9 mouse cellular contexts compared by ENCODE assay signal in genomic region chr12:37183689-37184088, GRCm38 (mm10). TPM values are rescaled to one million over a fixed set of nuclear protein-coding genes. Genes with fewer than 3 reads are reported as not detected.
DNase-seq lines count a peak whose midpoint lies in the region; ATAC-seq and TF ChIP-seq lines count a peak whose summit lies in the region.
"Had no signal": no experiment of that assay in that cellular context is flagged by ENCODE, and none has a peak within 500 bp of the region (broad histone marks: within the 10 kb centered on the region; RNA-seq: fewer than 3 reads in every experiment).

No protein-coding gene starts in this region.

- no peak for ATAC-seq in lung, embryonic 14.5 days (ENCODE audit: insufficient read depth)

- H3K9me3 ChIP-seq in lung, embryonic 14.5 days (ENCODE audit: low read depth, low read length): no peaks in the 10 kb centered on the region
- H3K9me3 ChIP-seq: neural tube, embryonic 13.5 days had no signal

- H3K4me3 ChIP-seq in layer of hippocampus, adult 2 months: no peak overlapping the region
- H3K4me3 ChIP-seq in lung, embryonic 14.5 days (ENCODE audit: low read depth, low read length): no peak overlapping the region
- H3K4me3 ChIP-seq: neural tube, embryonic 13.5 days had no signal

- H3K36me3 ChIP-seq in lung, embryonic 14.5 days (ENCODE audit: insufficient read depth): no peaks in the 10 kb centered on the region
- H3K36me3 ChIP-seq: neural tube, embryonic 13.5 days had no signal

- no peak for DNase-seq in layer of hippocampus, adult 2 months (ENCODE audit: low spot score in 2 of 2)
- no peak for DNase-seq in layer of hippocampus, adult 9-10 months (ENCODE audit: low spot score)
- DNase-seq in MEL-GATA-1-ER (ENCODE audit: extremely low read depth, low read depth) (peak; percentile 1), adipocyte (ENCODE audit: low spot score) (no peak)
- peak; percentile 19 for DNase-seq in embryo, embryonic 9.5 days (ENCODE audit: extremely low spot score)
- peak; percentile 56 for DNase-seq in lung, embryonic 14.5 days
- DNase-seq in B cell, adult 2 months: no peak
- DNase-seq in urinary bladder, postnatal 36 days (ENCODE audit: low spot score in 2 of 2): no peak

- no peak overlapping the region for H3K27ac ChIP-seq in layer of hippocampus, adult 2 months
- H3K27ac ChIP-seq in lung, embryonic 14.5 days (ENCODE audit: low read depth): no peak overlapping the region
- H3K27ac ChIP-seq: neural tube, embryonic 13.5 days had no signal

- no peak overlapping the region for H3K9ac ChIP-seq in lung, embryonic 14.5 days
- H3K9ac ChIP-seq: neural tube, embryonic 13.5 days had no signal

- H3K27me3 ChIP-seq in lung, embryonic 14.5 days (ENCODE audit: insufficient read depth, low read length): no peaks in the 10 kb centered on the region
- H3K27me3 ChIP-seq: neural tube, embryonic 13.5 days had no signal

- TF ChIP-seq CTCF in layer of hippocampus, adult 2 months (conservative IDR thresholded peaks at IDR 0.05): peak; percentile 60
- peak; percentile 64 for TF ChIP-seq CTCF in lung, embryonic 14.5 days (IDR thresholded peaks at IDR 0.05; ENCODE audit: low read depth)

- H3K4me2 ChIP-seq in lung, embryonic 14.5 days: no peak overlapping the region
- H3K4me2 ChIP-seq: neural tube, embryonic 13.5 days had no signal

- H3K4me1 ChIP-seq in lung, embryonic 14.5 days (ENCODE audit: insufficient read depth): no peaks in the 10 kb centered on the region
- H3K4me1 ChIP-seq: neural tube, embryonic 13.5 days had no signal

RNA-seq across cellular contexts. Expression of gene Agmo, which starts 57.8 kb away (rescaled TPM):
- 1 to 10 TPM; 5.2 to 5.3 TPM for total RNA-seq in layer of hippocampus, adult 2 months (2021)
- 0.24 and 0.29 TPM in 2 replicates for polyA plus RNA-seq in lung, embryonic 14.5 days (2014; fragmentation: Nextera tagmentation; extraction: Ambion mirVana)

Comparison
In these comparisons a context has a peak if more than half of its experiments do, and no peak if none do; other contexts are left out.
1. DNase-seq: peak in MEL-GATA-1-ER (single experiment), embryo, embryonic 9.5 days (single experiment) and lung, embryonic 14.5 days (single experiment); none in layer of hippocampus, adult 2 months (0 of 2), layer of hippocampus, adult 9-10 months (single experiment), B cell, adult 2 months (0 of 2), adipocyte (single experiment) and urinary bladder, postnatal 36 days (0 of 2).